Mouse (Mus musculus) kidney, embryonic 16.5 days (tissue): ENCODE measurements around the gene Esm1. TPM values are rescaled to one million over a fixed set of nuclear protein-coding genes. Genes with fewer than 3 reads are reported as not detected.
A peak's percentile ranks its signal among the peaks of the same experiment; 100 is the strongest.

Experiments used
- ATAC-seq: fragments of 200-750 bp; cut with Nextera tagmentation; 2 replicates; pipeline ENCODE4 v1.8.0; 2017; ENCODE audit warnings: moderate TSS enrichment; ENCODE audit not compliant: low FRiP score, low TSS enrichment
- H3K27ac ChIP-seq: fragments of 300-500 bp; sonication (generic); 2 replicates; pipeline ENCODE4 v1.5.1; 2014; ENCODE audit warnings: low read length
- H3K27me3 ChIP-seq: fragments of 300-500 bp; sonication (generic); 2 replicates; pipeline ENCODE4 v1.6.1; 2014; ENCODE audit warnings: low read length, control low read depth, mixed read lengths; ENCODE audit not compliant: insufficient read depth
- H3K36me3 ChIP-seq: fragments of 300-500 bp; sonication (generic); 2 replicates; pipeline ENCODE4 v1.6.1; 2014; ENCODE audit warnings: low read length, control low read depth, mixed read lengths; ENCODE audit not compliant: insufficient read depth
- H3K4me1 ChIP-seq: fragments of 300-500 bp; sonication (generic); 2 replicates; pipeline ENCODE4 v1.6.1; 2014; ENCODE audit warnings: low read length, control low read depth, mixed read lengths; ENCODE audit not compliant: insufficient read depth
- H3K4me2 ChIP-seq: fragments of 300-500 bp; sonication (generic); replicated peaks from 2 replicates; pipeline ENCODE4 v1.6.1; 2014; ENCODE audit warnings: low read depth, low read length
- H3K4me3 ChIP-seq: fragments of 300-500 bp; sonication (generic); 2 replicates; pipeline ENCODE4 v1.5.1; 2014; ENCODE audit warnings: mild to moderate bottlenecking, low read length
- H3K9ac ChIP-seq: fragments of 300-500 bp; sonication (generic); replicated peaks from 2 replicates; pipeline ENCODE4 v1.6.1; 2014; ENCODE audit warnings: low read length
- H3K9me3 ChIP-seq: fragments of 300-500 bp; sonication (generic); 2 replicates; pipeline ENCODE4 v1.6.1; 2016; ENCODE audit warnings: low read length, control low read depth
- WGBS: fragments of 180-500 bp; shearing (Covaris S2); extraction: QIAGEN DNeasy Blood & Tissue Kit; methylation state at CpG from one replicate; pipeline ENCODE4 v1.1.7; 2014; 5-methylcytosine and 5-hydroxymethylcytosine counted together
- polyA plus RNA-seq: library from polyadenylated mRNA; unstranded; fragments of >200 nt; fragmentation: Nextera tagmentation; extraction: Ambion mirVana; gene quantifications from 2 replicates; pipeline ENCODE4 v1.2.1, GENCODE M21; 2015

Esm1 gene
- polyA plus RNA-seq, 1 experiment from 2014 or later, result 8.0 TPM

DNA sequence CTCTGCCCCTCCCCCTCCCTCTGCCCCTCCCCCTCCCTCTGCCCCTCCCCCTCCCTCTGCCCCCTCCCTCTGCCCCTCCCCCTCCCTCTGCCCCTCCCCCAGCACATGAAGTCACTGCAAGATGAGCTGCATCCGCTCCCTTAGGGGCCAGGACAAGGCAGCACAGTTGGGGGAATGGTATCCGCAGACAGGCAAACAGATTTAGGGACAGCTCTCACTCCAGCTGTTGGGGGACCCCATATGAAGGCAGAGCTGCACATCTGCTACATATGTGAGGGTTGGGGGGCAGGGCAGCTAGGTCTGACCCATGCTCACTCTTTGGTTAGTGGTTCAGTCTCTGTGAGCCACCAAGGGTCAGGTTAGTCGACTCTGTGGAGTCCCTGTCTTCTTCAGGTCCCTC is 10.1 kb upstream of the Esm1 start:
- Histone ChIP-seq H3K4me1 (no peaks in the 10 kb centered on the region), H3K36me3 (no peaks in the 10 kb centered on the region), H3K4me2 (no peak overlapping the region), H3K27me3 (no peaks in the 10 kb centered on the region), H3K4me3 (no peak overlapping the region), H3K27ac (no peak overlapping the region), H3K9me3 (no peaks in the 10 kb centered on the region), H3K9ac (no peak overlapping the region)
- ATAC-seq, result no peak
- 63% methylated on average over 3 of the region's 3 CpGs for WGBS

DNA sequence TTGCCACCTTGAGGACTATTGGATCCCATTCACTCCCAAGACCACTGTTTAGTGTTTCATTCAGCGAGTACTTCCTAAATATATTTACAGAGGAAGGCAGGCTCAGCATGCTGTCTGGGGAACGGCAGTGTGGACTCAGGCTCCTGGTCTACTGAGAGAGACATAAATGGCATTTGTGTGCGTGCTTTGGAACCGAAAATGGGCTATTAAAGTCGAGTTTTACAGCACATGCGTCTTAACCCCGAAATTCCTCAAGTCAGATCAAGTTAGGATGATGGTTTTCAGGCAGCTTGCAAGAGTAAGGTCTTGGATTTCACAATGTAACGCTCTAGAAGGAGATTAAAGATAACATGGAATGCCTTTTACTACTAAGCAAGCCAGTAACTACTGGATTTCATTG is 8.7 kb upstream of the Esm1 start:
- H3K4me1 ChIP-seq, result no peaks in the 10 kb centered on the region
- no peaks in the 10 kb centered on the region for H3K27me3 ChIP-seq
- no peak overlapping the region for H3K9ac ChIP-seq
- no peaks in the 10 kb centered on the region for H3K36me3 ChIP-seq
- H3K4me3 ChIP-seq, result no peak overlapping the region
- H3K27ac ChIP-seq, result no peak overlapping the region
- H3K4me2 ChIP-seq, result no peak overlapping the region
- no peaks in the 10 kb centered on the region for H3K9me3 ChIP-seq
- no peak for ATAC-seq
- 38% methylated on average over 8 of the region's 8 CpGs for WGBS

DNA sequence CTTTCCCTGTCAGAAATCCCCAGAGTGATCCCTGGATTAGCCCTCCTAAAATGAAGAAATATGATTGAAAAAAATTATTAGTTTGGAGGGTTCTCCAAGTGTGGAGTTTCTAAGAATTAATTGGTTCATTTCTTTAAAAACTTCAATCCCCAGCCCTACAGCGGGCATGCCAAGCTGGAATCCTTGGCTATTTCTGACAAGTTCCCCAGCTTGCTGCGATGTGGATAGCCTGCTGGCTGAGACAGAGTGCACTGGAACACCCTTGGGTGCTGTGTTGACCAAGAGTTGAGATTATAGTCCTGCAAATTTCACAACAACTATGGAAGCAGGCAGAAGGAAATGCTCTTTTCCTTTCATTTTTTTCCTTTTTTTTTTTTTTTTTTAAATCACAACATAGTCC is 7.8 kb upstream of the Esm1 start:
- H3K9ac ChIP-seq, result no peak overlapping the region
- no peaks in the 10 kb centered on the region for H3K36me3 ChIP-seq
- no peaks in the 10 kb centered on the region for H3K27me3 ChIP-seq
- no peak for ATAC-seq
- no peak overlapping the region for H3K4me3 ChIP-seq
- H3K27ac ChIP-seq, result no peak overlapping the region
- H3K4me1 ChIP-seq, result no peaks in the 10 kb centered on the region
- WGBS, result 86% methylated on average over 2 of the region's 2 CpGs
- no peak overlapping the region for H3K4me2 ChIP-seq
- H3K9me3 ChIP-seq, result no peaks in the 10 kb centered on the region

DNA sequence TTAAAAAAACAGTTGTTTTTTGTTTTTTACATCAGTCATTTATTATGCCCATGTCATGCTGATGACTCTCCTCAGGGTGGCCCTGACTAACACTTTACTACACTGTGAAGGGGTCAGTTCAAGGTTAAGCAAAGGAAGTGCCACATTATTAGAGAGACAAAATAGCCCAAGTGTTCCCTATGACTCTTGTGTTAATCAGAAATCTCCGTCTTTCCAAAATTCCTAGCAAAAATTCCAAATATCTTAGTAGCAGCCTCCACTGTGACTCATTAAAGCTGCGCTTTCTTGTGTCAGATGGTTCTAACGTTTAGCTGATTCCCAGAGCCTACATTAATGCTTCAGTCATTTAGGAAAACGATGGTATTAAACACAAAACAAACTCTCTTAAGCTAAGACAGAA is 7.3 kb upstream of the Esm1 start:
- Histone ChIP-seq H3K4me1 (no peaks in the 10 kb centered on the region), H3K9ac (no peak overlapping the region), H3K4me3 (no peak overlapping the region), H3K4me2 (no peak overlapping the region), H3K36me3 (no peaks in the 10 kb centered on the region), H3K27ac (no peak overlapping the region), H3K27me3 (no peaks in the 10 kb centered on the region), H3K9me3 (no peaks in the 10 kb centered on the region)
- 58% methylated on average over 4 of the region's 4 CpGs for whole genome bisulfite sequencing
- ATAC-seq, result no peak

DNA sequence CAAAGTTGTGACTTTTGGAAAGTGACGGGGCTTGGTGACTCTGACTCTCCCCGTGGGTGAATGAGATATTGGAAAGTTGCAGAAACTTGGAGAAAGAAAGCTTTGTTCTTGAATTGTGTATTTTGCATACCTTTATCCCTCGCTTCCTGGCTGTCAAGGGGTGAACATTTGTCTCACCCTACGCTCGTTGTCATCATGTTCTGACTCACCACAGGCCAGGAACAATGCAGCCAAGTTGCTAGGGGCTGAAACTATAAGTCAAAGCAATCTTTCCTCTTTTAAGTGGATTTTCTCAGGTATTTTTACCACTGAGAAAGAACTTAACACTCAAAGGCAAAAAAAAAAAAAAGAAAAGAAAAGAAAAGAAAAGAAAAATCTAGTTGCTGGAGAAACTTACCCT is 6.3 kb upstream of the Esm1 start:
- no peak for ATAC-seq
- WGBS, result 71% methylated on average over 5 of the region's 5 CpGs

DNA sequence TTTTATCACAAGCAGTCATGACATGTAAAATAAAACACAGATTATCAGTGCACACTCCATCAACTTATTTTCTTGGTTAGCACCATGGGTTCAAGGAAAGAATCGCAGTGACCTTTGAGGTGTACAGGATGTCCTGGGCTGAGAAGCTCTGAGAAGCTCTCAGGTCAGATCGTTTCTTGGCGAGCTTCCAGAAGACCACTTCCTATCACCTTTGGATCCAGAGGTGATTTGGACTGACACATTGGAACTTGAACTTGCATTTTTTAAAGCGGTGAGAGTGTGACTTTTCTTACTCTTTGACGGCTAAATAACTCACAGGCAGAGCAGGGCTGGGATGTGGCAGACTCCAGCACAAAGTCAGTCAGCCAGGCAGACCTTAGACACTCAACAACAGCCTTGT is 4.1 kb upstream of the Esm1 start:
- 59% methylated on average over 5 of the region's 5 CpGs for WGBS
- no peaks in the 10 kb centered on the region for H3K9me3 ChIP-seq
- no peak for ATAC-seq

More for the DNA sequence above, 6.3 kb upstream of the Esm1 start:
- Histone ChIP-seq H3K36me3 (no peaks in the 10 kb centered on the region), H3K27ac (no peak overlapping the region), H3K27me3 (no peaks in the 10 kb centered on the region), H3K9me3 (no peaks in the 10 kb centered on the region), H3K4me2 (no peak overlapping the region), H3K4me1 (no peaks in the 10 kb centered on the region), H3K4me3 (no peak overlapping the region), H3K9ac (no peak overlapping the region)

DNA sequence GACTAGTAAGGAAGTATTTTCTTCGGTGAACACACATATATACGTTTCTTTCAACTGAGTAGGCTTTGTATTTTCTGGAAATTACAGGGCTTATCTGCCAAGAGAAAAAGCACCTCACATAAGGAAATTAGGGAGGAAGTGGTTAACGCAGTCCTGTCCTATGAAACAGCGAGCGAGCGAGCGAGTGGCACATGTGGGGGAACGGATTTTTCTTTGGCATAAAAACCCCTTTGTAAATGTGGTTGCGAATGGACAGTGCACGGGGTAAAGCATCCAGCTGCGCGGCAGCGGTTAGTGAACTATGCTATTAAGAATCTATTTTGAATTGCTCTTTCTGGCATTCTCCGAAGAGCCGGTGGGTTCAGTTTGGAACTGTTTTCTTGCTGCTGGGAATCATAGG is 1.9 kb downstream of the Esm1 start:
- H3K4me1 ChIP-seq, result no peaks in the 10 kb centered on the region
- ATAC-seq, result no peak
- 72% methylated on average over 15 of the region's 15 CpGs for WGBS
- peaks cover 8% of the 10 kb centered on the region for H3K27me3 ChIP-seq
- H3K9me3 ChIP-seq, result no peaks in the 10 kb centered on the region
- H3K4me2 ChIP-seq, result no peak overlapping the region
- H3K36me3 ChIP-seq, result no peaks in the 10 kb centered on the region
- H3K27ac ChIP-seq, result no peak overlapping the region
- H3K4me3 ChIP-seq, result no peak overlapping the region
- no peak overlapping the region for H3K9ac ChIP-seq

More for the DNA sequence above, 4.1 kb upstream of the Esm1 start:
- Histone ChIP-seq H3K4me3 (no peak overlapping the region), H3K36me3 (no peaks in the 10 kb centered on the region), H3K4me1 (no peaks in the 10 kb centered on the region), H3K4me2 (no peak overlapping the region), H3K27me3 (peaks cover 8% of the 10 kb centered on the region), H3K9ac (no peak overlapping the region), H3K27ac (no peak overlapping the region)

DNA sequence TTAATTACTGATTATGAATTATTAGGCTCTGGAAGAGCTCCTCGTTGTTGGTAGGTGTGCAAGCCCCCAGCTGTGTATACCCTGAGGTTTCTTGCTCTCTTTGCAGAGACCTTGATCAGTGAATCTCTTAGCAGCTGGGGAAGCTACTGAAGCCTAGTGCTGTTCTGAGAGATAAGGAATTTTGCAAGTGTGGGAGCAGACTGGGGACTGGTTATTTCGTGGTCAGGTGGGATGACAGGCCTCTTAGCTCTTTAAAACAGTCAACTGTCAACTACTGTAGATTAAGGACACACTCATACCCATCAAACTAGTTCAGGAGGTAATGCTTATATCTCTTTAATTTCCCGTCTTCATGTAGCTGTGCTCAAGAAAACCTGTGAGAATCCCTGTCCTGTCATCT is 2.9 kb downstream of the Esm1 start:
- H3K9ac ChIP-seq, result no peak overlapping the region
- no peaks in the 10 kb centered on the region for H3K4me1 ChIP-seq
- no peak for ATAC-seq
- peaks cover 8% of the 10 kb centered on the region for H3K27me3 ChIP-seq
- H3K36me3 ChIP-seq, result no peaks in the 10 kb centered on the region
- H3K27ac ChIP-seq, result no peak overlapping the region
- no peak overlapping the region for H3K4me3 ChIP-seq
- 68% methylated on average over 3 of the region's 3 CpGs for WGBS
- H3K4me2 ChIP-seq, result no peak overlapping the region
- no peaks in the 10 kb centered on the region for H3K9me3 ChIP-seq

DNA sequence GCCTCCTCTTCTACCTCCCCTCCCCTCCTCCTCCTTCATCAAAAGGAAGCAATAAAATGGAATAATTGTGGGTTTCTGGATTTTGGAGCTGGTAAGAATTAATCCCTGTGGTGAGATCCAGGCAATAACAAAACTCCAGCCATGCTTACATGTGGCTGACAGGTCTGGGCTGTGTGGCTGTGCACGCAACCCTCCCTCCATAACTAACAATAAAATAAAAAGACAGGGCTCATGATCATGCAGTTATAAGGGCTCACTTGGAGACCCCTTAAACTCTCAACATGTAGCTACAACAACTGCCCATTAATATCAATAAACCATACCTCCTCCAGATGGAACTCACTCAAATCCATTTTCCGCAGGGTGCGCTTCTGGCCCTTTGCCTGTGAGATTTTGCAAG is 4.4 kb downstream of the Esm1 start:
- ATAC-seq, result no peak
- WGBS, result 89% methylated on average over 3 of the region's 3 CpGs
- H3K36me3 ChIP-seq, result no peaks in the 10 kb centered on the region
- H3K27ac ChIP-seq, result no peak overlapping the region
- no peak overlapping the region for H3K9ac ChIP-seq
- H3K4me3 ChIP-seq, result no peak overlapping the region
- H3K4me2 ChIP-seq, result no peak overlapping the region
- H3K4me1 ChIP-seq, result no peaks in the 10 kb centered on the region
- peaks cover 5% of the 10 kb centered on the region; the same call in 1 of the 2 replicates for H3K27me3 ChIP-seq
- no peaks in the 10 kb centered on the region for H3K9me3 ChIP-seq

DNA sequence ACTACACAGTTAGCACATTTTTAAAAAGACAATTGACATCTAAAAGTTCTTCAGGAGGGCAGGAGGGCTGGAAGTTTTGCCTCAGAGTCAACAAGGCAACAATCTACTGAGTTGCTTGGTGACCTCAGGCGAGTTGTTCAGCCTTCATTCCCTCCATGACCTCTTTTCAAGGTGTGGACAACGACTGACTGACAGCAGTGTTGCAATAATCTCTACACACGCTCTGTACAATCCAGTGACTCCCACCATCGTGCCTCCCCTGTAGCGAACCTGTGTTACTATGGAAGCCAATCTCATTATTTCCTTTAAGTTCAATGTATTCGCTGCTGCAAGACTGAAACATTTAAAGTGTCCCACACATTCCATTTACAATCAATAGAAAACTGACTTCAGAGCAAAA is 12.4 kb downstream of the Esm1 start:
- Histone ChIP-seq H3K4me3 (no peak overlapping the region), H3K36me3 (no peaks in the 10 kb centered on the region), H3K4me2 (no peak overlapping the region), H3K27me3 (no peaks in the 10 kb centered on the region), H3K27ac (0 out of 2 replicates have a peak overlapping the region, but pooled peaks have one; percentile 43), H3K9ac (no peak overlapping the region), H3K4me1 (no peaks in the 10 kb centered on the region), H3K9me3 (no peaks in the 10 kb centered on the region)
- WGBS, result 70% methylated on average over 6 of the region's 6 CpGs
- ATAC-seq, result no peak

DNA sequence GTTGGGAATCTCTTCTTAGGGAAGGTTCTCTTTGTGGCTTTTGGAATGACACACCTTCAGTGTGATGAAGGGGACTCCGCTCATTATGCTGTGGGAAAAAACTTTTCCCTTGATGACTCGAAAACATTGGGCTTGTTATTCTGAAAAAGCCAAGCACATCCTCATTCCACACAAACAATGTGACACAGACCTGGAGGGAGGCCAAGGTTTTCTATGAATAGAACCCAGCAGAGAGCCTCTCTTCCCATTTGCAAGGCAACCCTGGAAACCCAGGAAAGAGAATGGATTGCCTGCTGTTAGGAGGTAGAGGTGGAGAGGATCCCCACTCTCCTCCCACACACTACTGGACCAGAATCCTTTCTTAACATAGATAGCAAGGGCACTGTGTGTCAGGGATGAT is 14.6 kb downstream of the Esm1 start:
- Histone ChIP-seq H3K27me3 (no peaks in the 10 kb centered on the region), H3K4me3 (no peak overlapping the region), H3K4me1 (no peaks in the 10 kb centered on the region), H3K9me3 (no peaks in the 10 kb centered on the region), H3K9ac (no peak overlapping the region), H3K4me2 (peak overlapping the region; percentile 41), H3K36me3 (no peaks in the 10 kb centered on the region), H3K27ac (no peak overlapping the region)
- WGBS, result 39% methylated on average over 2 of the region's 2 CpGs
- ATAC-seq, result peak; percentile 54; the same call in 1 of the 2 replicates
